Mouse (Mus musculus): Measurements from ENCODE around the gene Tmem37. TPM values are rescaled to one million over a fixed set of nuclear protein-coding genes. Genes with fewer than 3 reads are reported as not detected.

Gene Tmem37
- polyA plus RNA-seq, 1 experiment from 2014 or later = 8.7 TPM

DNA sequence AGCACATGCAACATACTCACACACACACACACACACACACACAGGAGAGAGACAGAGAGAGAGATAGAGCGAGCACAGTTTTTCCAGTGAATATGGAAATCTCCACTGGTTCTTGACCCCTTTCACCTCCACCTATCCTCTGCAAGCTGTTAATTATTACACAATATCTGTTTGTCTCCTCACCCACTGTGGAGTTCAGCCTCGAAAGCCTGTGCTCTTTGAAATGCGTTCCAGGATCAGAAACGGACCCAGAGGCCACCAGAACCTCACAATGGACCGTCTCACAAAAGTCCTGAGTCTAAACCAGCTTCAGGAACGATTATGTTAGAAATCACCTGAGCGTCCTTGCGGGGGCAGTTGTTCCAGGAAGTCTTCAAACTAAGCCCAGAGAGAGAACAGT, 7.7 kb downstream of the Tmem37 start:
- H3K36me3 ChIP-seq = no peaks in the 10 kb centered on the region
- WGBS = 80% methylated on average over 8 of the region's 8 CpGs
- 0 out of 2 replicates have a peak, but pooled peaks cover under 1% of the 10 kb centered on the region for H3K27me3 ChIP-seq
- no peak overlapping the region for H3K4me3 ChIP-seq
- no peak overlapping the region for H3K4me2 ChIP-seq (replicated peaks)
- no peaks in the 10 kb centered on the region for H3K9me3 ChIP-seq (replicated peaks)
- H3K27ac ChIP-seq = no peak overlapping the region
- H3K4me1 ChIP-seq = no peaks in the 10 kb centered on the region
- no peak overlapping the region for H3K9ac ChIP-seq
- ATAC-seq (ENCODE audit: low FRiP score) = no peak

DNA sequence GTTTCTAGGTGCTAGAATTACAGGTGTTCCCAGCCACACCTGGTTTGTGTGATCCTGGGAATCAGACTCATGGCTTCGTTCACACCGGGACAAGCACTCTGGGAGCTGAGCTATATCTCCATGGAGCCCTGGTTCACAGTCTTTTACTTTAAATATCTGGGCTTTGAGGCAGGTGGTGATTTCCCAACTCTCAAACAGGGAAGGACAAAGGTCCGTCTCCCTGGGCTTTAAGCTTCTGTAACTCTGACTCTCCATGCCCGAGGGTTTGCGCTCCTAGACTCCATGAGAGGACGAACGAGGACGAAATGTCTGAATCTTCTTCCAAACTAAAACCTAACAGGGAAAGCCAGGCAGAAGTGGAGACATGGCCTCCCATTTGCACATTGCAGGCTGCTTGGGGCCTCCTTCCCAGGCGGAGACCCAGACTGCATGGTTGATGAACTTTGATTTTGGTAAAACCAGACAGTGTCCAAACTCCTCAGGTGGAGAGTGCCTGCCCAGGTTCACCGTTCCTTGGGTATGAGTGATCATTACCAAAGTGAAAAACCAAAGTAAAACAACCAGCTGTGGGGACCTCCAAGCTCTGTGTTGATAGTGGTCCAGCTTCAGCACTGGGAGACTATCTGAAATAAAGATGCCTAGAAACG, 9.7 kb downstream of the Tmem37 start:
- Histone ChIP-seq H3K9ac (no peak overlapping the region), H3K4me3 (no peak overlapping the region), H3K36me3 (no peaks in the 10 kb centered on the region), H3K4me1 (no peaks in the 10 kb centered on the region), H3K4me2 (replicated peaks) (no peak overlapping the region), H3K9me3 (replicated peaks) (no peaks in the 10 kb centered on the region), H3K27ac (no peak overlapping the region), H3K27me3 (no peaks in the 10 kb centered on the region)
- no peak for ATAC-seq (ENCODE audit: low FRiP score)
- WGBS = 92% methylated on average over 11 of the region's 11 CpGs

DNA sequence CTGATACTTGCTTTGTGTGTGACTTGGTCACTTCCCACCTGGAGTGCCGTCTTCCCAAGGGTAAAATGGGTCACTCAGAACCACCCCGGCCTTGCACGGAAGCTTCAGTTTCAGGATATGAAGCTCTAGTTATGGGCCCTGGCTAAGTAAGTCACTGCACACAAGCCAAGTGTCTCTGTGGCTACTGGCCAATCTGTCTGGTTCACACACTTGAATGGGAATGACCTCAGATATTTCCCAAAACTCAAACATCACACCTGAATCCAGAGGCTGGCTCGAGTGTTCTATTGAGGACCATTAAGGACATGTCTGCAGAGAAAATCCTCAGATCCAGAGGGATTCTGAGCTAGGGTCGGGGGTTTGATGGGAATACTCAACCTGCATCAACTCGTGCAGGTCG, 11.6 kb downstream of the Tmem37 start:
- 90% methylated on average over 7 of the region's 7 CpGs for WGBS
- no peaks in the 10 kb centered on the region for H3K27me3 ChIP-seq
- no peak overlapping the region for H3K27ac ChIP-seq
- H3K36me3 ChIP-seq = no peaks in the 10 kb centered on the region
- H3K4me1 ChIP-seq = no peaks in the 10 kb centered on the region
- no peak overlapping the region for H3K9ac ChIP-seq
- H3K9me3 ChIP-seq (replicated peaks) = no peaks in the 10 kb centered on the region
- H3K4me2 ChIP-seq (replicated peaks) = no peak overlapping the region
- ATAC-seq (ENCODE audit: low FRiP score) = no peak
- no peak overlapping the region for H3K4me3 ChIP-seq

DNA sequence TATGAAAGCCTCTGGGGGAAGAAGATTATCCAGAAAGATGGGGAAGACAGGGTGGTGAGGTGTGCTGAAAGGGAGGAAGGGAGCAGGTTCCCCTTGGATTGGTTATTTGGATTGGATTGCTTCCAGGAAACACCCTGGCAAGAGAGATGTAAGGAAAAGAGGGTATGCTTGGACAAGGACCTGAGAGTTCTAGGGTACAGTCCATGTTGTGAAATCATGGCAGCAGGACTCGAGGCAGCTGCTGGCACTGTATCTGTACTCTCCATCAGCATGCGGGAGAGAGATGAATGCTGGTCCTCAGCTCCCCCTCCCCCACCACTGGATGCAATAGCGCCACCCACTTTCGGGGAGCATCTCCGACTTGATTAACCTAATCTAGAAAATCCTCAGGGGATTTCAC, 13.2 kb downstream of the Tmem37 start:
- Histone ChIP-seq H3K4me3 (no peak overlapping the region), H3K27ac (no peak overlapping the region)
- no peak for ATAC-seq (ENCODE audit: low FRiP score)

DNA sequence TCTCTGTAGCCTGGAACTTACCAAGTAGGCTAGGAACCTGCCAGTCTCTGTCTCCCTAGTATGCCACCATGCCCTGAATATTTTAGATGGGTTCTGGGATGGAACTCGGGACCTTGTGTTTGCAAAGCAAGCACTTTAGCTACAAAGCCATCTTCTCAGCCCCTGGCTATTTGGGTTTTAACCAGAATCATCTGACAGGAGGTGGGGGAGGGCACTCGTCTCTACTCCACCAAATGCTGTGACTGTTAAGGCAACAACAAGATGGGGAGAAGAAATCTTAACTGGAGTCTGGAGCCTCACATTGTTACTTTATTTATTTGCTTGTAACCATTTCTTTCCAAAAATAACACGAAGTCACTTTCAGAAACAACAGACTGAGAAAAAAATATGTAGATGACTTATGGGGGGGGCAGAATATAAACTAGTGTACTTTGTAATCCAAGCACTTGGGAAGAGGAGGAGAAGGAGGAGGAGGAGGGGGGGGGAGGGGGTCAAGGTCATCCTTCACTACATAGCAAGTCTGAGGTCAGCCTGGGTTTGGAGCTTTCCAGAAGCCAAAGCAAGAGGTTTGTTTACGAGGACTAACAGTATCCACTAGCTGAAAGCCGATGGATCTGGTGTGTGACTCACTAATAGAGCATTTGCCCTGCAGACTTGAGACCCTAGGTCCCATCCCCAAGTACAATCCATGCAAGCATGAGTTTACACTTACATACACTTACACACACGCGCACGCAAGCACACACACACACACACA, 16.0 kb downstream of the Tmem37 start:
- no peaks in the 10 kb centered on the region for H3K27me3 ChIP-seq
- no peaks in the 10 kb centered on the region for H3K36me3 ChIP-seq
- no peaks in the 10 kb centered on the region for H3K9me3 ChIP-seq (replicated peaks)
- no peak overlapping the region for H3K4me2 ChIP-seq (replicated peaks)
- no peak overlapping the region for H3K27ac ChIP-seq
- no peaks in the 10 kb centered on the region for H3K4me1 ChIP-seq
- ATAC-seq (ENCODE audit: low FRiP score) = no peak
- H3K9ac ChIP-seq = no peak overlapping the region
- no peak overlapping the region for H3K4me3 ChIP-seq
- 79% methylated on average over 8 of the region's 8 CpGs for WGBS

More for the DNA sequence above, 13.2 kb downstream of the Tmem37 start:
- Histone ChIP-seq H3K27me3 (no peaks in the 10 kb centered on the region), H3K9me3 (replicated peaks) (no peaks in the 10 kb centered on the region), H3K4me1 (no peaks in the 10 kb centered on the region), H3K36me3 (no peaks in the 10 kb centered on the region), H3K4me2 (replicated peaks) (no peak overlapping the region), H3K9ac (no peak overlapping the region)
- 70% methylated on average over 5 of the region's 5 CpGs for WGBS

DNA sequence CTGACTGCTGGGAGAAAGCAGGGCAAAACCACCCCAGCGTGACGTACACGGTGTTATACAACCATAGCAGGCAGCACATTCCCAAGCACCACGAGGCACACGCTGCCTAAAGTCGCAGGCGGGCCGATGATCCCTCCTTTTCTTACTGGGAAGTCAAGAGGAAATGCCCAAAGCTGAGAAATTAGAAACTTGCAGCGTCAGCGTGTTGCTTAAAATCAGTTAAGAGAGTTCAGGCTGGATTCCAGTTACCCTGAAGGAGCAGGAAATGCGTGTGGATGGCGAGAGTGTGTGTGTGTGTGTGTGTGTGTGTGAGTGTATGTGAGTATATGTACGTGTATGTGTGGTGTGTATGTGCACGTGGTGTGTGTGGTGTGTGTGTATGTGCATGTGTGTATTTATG, 16.8 kb downstream of the Tmem37 start:
- Histone ChIP-seq H3K4me1 (no peaks in the 10 kb centered on the region), H3K4me3 (no peak overlapping the region), H3K27me3 (no peaks in the 10 kb centered on the region), H3K36me3 (no peaks in the 10 kb centered on the region), H3K27ac (no peak overlapping the region), H3K9ac (no peak overlapping the region), H3K4me2 (replicated peaks) (no peak overlapping the region), H3K9me3 (replicated peaks) (no peaks in the 10 kb centered on the region)
- ATAC-seq (ENCODE audit: low FRiP score) = no peak
- 71% methylated on average over 14 of the region's 14 CpGs for WGBS

DNA sequence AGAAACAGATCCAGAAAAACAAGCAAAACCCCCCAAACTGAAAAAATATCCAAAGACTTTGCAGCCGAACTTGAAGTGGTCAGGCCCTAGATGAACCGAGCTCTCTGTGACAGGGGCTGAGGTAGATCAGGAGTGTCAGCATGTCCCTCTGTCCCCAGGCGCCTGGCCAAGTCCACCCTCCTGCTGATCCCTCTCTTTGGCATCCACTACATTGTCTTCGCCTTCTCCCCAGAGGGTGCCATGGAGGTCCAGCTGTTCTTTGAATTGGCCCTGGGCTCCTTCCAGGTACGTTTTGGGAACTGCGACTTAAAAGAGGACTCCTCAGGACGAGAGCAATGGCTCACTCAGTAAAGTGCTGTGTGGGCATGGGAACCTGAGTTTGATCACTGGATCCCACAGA, 17.6 kb downstream of the Tmem37 start:
- no peak overlapping the region for H3K4me2 ChIP-seq (replicated peaks)
- no peaks in the 10 kb centered on the region for H3K27me3 ChIP-seq
- H3K36me3 ChIP-seq = no peaks in the 10 kb centered on the region
- 57% methylated on average over 7 of the region's 7 CpGs for WGBS
- ATAC-seq (ENCODE audit: low FRiP score) = no peak
- no peak overlapping the region for H3K4me3 ChIP-seq
- no peaks in the 10 kb centered on the region for H3K9me3 ChIP-seq (replicated peaks)
- no peaks in the 10 kb centered on the region for H3K4me1 ChIP-seq
- no peak overlapping the region for H3K9ac ChIP-seq
- H3K27ac ChIP-seq = no peak overlapping the region

DNA sequence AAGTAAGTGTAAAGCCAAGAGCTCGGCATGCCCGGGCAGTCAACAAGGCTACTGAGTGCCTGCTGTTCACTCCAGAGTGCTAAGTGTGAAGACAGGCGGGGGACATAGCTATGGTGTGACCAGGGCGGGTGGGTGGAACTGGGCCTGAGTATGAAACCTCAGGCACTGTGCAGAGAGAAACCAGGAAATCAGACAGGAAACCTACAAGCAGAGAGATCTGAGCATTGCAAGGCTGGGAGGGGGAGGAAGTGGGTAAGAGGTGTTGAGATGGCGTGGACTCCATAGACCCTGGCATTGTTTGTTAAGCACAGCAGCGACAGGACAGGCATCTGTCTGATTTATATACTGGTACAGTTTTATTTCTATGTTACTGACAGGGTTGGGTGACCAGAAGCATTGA, 18.4 kb downstream of the Tmem37 start:
- Histone ChIP-seq H3K27me3 (no peaks in the 10 kb centered on the region), H3K9ac (no peak overlapping the region), H3K36me3 (no peaks in the 10 kb centered on the region), H3K9me3 (replicated peaks) (no peaks in the 10 kb centered on the region), H3K4me3 (no peak overlapping the region), H3K4me2 (replicated peaks) (no peak overlapping the region), H3K4me1 (no peaks in the 10 kb centered on the region), H3K27ac (no peak overlapping the region)
- no peak for ATAC-seq (ENCODE audit: low FRiP score)
- WGBS = 81% methylated on average over 6 of the region's 6 CpGs

DNA sequence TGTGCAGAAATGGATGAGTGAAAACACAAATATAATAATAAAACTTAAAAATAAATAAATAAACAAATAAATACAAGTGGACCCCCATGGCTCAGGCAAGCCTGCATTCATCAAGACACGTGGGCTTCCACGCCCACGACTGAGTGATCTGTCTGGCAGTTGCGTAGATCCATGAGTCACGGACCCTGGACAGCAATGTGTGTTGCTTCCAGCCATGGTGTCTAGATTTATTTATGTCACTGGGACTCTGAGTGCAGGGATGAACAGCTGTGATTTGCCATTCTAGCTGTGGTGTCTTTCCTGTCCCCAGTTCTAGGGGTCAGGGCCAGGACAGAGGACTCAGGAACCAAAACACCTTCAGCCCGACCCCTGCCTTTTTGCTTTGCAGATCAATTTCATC, 18.9 kb downstream of the Tmem37 start:
- ATAC-seq (ENCODE audit: low FRiP score) = no peak
- no peaks in the 10 kb centered on the region for H3K27me3 ChIP-seq
- H3K4me1 ChIP-seq = no peaks in the 10 kb centered on the region
- no peak overlapping the region for H3K4me2 ChIP-seq (replicated peaks)
- H3K36me3 ChIP-seq = no peaks in the 10 kb centered on the region
- no peak overlapping the region for H3K27ac ChIP-seq
- no peaks in the 10 kb centered on the region for H3K9me3 ChIP-seq (replicated peaks)
- H3K4me3 ChIP-seq = no peak overlapping the region
- WGBS = 85% methylated on average over 6 of the region's 6 CpGs
- no peak overlapping the region for H3K9ac ChIP-seq

DNA sequence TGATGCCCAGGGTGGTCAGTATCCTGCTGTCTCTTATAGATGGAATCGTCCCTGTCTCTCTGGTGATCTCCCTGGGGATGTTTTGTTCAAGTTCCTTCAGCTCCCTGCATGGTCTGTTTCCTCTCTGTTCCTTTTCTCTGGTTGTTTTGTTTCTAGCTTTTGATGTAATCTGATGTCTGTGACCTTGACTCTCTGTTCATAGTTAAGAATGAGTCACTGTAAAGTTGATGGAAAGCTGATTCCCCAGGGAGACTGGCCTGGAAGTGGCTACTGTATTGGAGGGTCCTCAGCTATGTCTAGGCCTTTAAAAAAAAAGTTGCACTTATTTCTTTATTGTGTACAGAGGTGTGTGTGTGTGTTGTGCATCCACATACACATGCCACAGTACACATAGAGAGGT, 22.8 kb downstream of the Tmem37 start:
- WGBS = 24% methylated on average over 1 of the region's 1 CpGs
- ATAC-seq (ENCODE audit: low FRiP score) = no peak
- H3K9me3 ChIP-seq (replicated peaks) = no peaks in the 10 kb centered on the region
- no peak overlapping the region for H3K4me2 ChIP-seq (replicated peaks)
- no peaks in the 10 kb centered on the region for H3K36me3 ChIP-seq
- no peak overlapping the region for H3K27ac ChIP-seq
- H3K27me3 ChIP-seq = no peaks in the 10 kb centered on the region
- H3K9ac ChIP-seq = no peak overlapping the region
- no peak overlapping the region for H3K4me3 ChIP-seq
- H3K4me1 ChIP-seq = no peaks in the 10 kb centered on the region

DNA sequence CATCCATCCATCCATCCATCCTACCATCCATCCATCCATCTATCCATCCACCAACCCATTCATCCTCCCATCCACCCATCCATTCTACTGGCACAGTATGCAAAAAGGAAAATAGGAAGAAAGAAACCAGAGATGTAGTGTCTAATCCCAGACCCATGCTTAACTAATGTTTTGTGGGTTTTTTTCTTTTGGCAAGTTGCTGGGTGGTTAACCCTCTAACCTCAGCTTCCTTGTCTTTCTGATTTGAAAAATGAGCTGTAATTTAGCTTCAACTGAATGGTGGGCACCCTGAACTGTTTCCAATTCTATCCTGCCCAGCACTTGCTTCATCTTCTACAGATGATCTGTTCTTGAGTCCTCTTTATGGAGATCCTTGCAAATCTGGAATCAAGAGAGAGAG, 26.5 kb downstream of the Tmem37 start:
- no peak overlapping the region for H3K9ac ChIP-seq
- H3K4me2 ChIP-seq (replicated peaks) = no peak overlapping the region
- no peak overlapping the region for H3K27ac ChIP-seq
- ATAC-seq (ENCODE audit: low FRiP score) = no peak
- H3K9me3 ChIP-seq (replicated peaks) = no peaks in the 10 kb centered on the region
- H3K27me3 ChIP-seq = no peaks in the 10 kb centered on the region
- no peak overlapping the region for H3K4me3 ChIP-seq
- H3K4me1 ChIP-seq = no peaks in the 10 kb centered on the region
- H3K36me3 ChIP-seq = no peaks in the 10 kb centered on the region

DNA sequence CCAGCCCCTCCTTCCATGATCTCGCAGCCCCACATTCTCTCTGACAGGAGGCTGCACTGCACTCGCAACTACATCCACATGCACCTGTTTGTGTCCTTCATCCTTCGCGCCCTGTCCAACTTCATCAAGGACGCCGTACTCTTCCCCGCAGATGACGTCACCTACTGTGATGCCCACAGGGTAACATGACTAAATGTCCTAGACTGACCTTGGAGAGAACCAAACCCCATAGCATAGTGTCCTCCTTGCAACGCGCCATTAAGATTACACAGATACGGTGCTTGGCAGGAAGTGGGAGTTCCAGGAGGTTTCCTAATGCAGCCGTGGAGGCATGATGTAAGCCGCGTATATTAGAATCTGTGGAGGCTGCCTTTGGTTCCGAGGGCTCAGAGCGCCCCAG, 29.3 kb downstream of the Tmem37 start:
- ATAC-seq (ENCODE audit: low FRiP score) = no peak
- Histone ChIP-seq H3K9ac (no peak overlapping the region), H3K27ac (no peak overlapping the region), H3K9me3 (replicated peaks) (no peaks in the 10 kb centered on the region), H3K36me3 (no peaks in the 10 kb centered on the region), H3K27me3 (no peaks in the 10 kb centered on the region), H3K4me3 (no peak overlapping the region), H3K4me2 (replicated peaks) (no peak overlapping the region), H3K4me1 (no peaks in the 10 kb centered on the region)
- 89% methylated on average over 16 of the region's 16 CpGs for WGBS

DNA sequence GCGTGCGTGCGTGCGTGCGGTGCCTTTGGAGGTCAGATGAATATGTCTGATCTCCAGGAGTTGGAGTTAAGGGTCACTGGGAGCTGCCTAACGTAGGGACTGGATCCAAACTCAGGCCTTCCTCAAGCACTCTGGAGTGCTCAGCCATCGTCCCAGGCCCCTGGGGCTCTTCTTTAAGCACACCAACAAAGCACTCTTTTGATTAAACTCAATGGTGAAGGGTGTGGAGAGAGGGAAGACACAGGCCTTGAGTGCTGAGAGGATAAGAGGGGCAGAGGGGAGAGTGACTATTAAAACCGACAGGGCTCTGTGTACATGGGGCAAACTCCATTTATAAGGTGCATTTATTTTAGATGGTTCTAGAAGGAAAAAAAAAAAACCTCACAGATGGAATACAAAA, 31.5 kb downstream of the Tmem37 start:
- Histone ChIP-seq H3K4me1 (no peaks in the 10 kb centered on the region), H3K36me3 (no peaks in the 10 kb centered on the region), H3K9ac (no peak overlapping the region), H3K27me3 (no peaks in the 10 kb centered on the region), H3K9me3 (replicated peaks) (no peaks in the 10 kb centered on the region), H3K4me3 (no peak overlapping the region), H3K27ac (no peak overlapping the region), H3K4me2 (replicated peaks) (no peak overlapping the region)
- 73% methylated on average over 8 of the region's 8 CpGs for WGBS
- ATAC-seq (ENCODE audit: low FRiP score) = no peak

Measured in hindbrain, embryonic 12.5 days (tissue).